Mouse (Mus musculus): ENCODE measurements at regions not wholly inside any gene's neighbourhood (a gene's known extent, or its start where the extent isn't known, plus 50 kb on each side); places are given as distances from the start of the nearest gene placed in this dataset.
A peak's percentile ranks its signal among the peaks of the same experiment; 100 is the strongest.

GRCm38 (mm10) chr2:75341310-75341709 is 317.8 kb upstream of the Hnrnpa3 start (continued):
- no peak for TF ChIP-seq USF1 (IDR thresholded peaks at IDR 0.05; ENCODE audit: low read depth, low read length)
- no peak for TF ChIP-seq ZMIZ1 (IDR thresholded peaks at IDR 0.05; ENCODE audit: low read depth, low read length)
- TF ChIP-seq MAFK (IDR thresholded peaks at IDR 0.05; ENCODE audit: borderline replicate concordance, low read depth, low read length): no peak
- TF ChIP-seq GATA1 (IDR thresholded peaks at IDR 0.05; ENCODE audit: low read depth, low read length): peak; percentile 71
- TF ChIP-seq GABPA (IDR thresholded peaks at IDR 0.05; ENCODE audit: low read depth, low read length): no peak
- TF ChIP-seq SMC3 (IDR thresholded peaks at IDR 0.05; ENCODE audit: low read depth, low read length): no peak
- TF ChIP-seq MYC (IDR thresholded peaks at IDR 0.05; ENCODE audit: low read depth, low read length): no peak
- TF ChIP-seq MYB (IDR thresholded peaks at IDR 0.05; ENCODE audit: low read depth, low read length): no peak
- no peak for TF ChIP-seq ELF1 (IDR thresholded peaks at IDR 0.05; ENCODE audit: low read depth, low read length)
- peak; percentile 70 for TF ChIP-seq TAL1 (IDR thresholded peaks at IDR 0.05; ENCODE audit: low read length)
- TF ChIP-seq ETS1 (IDR thresholded peaks at IDR 0.05; ENCODE audit: low read depth, low read length): peak; percentile 43; the same call in 1 of the 2 replicates
- no peak for TF ChIP-seq SIN3A (IDR thresholded peaks at IDR 0.05; ENCODE audit: low read length)
- no peak for TF ChIP-seq CHD2 (IDR thresholded peaks at IDR 0.05; ENCODE audit: low read length)
- TF ChIP-seq EP300 (IDR thresholded peaks at IDR 0.05; ENCODE audit: low read depth in 1 of 2, low read length in 2 of 2): peak; percentile 75 to 81
- TF ChIP-seq POLR2AphosphoS5 (IDR thresholded peaks at IDR 0.05; ENCODE audit: borderline replicate concordance, low read depth, low read length): no peak
- peak; percentile 84 for TF ChIP-seq RCOR1 (IDR thresholded peaks at IDR 0.05; ENCODE audit: low read depth, low read length)
- no peak for TF ChIP-seq POLR2A (IDR thresholded peaks at IDR 0.05; ENCODE audit: control insufficient read depth in 1 of 2, insufficient read depth in 1 of 2, low read depth in 1 of 2, low read length in 2 of 2, poor library complexity in 1 of 2)

DNA sequence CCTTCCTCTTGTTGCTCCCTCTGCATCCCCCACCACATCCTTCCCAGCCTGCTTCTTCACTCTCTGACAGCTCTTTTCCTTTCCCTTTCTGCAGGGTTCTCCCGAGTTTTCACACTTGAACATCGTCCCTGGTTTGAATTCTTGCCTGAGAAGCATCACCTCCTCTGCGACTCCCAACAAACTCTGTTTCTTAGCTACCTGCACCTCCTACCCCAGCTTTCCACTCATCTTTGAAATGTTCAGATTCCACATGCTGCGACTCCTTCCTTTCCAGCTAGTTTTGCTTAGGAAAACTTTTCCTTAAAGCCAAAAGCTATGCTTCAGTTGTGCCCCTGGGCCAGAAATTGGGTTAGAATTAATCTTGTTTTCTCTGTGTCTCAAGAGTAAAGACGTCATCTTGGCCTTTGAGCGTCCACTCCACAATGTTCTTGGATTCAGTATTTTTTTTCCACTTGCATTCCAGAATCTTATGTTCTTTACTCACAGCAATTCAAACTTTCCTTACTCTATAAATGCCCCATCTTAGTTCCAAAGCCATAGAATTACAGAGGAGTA is 317.3 kb upstream of the Hnrnpa3 start:
- Histone ChIP-seq H3K4me3 (ENCODE audit: control insufficient read depth in 1 of 2, insufficient read depth in 1 of 2, low read depth in 2 of 2, low read length in 2 of 2) (no peak overlapping the region), H3K27ac (ENCODE audit: control insufficient read depth, low read depth, low read length) (no peak overlapping the region), H3K9me3 (replicated peaks; ENCODE audit: insufficient read depth, low read length) (no peaks in the 10 kb centered on the region), H3K4me1 (ENCODE audit: control insufficient read depth in 1 of 2, insufficient read depth in 2 of 2, low read length in 2 of 2) (peaks cover 0 to 2% of the 10 kb centered on the region in 2 experiments; a peak in 1 of 4 replicates), H3K27me3 (ENCODE audit: control insufficient read depth in 1 of 2, insufficient read depth in 2 of 2, low read length in 2 of 2) (peaks cover 3 to 4% of the 10 kb centered on the region in 2 experiments; a peak in 3 of 4 replicates), H3K36me3 (ENCODE audit: control insufficient read depth in 1 of 2, insufficient read depth in 2 of 2, low read length in 2 of 2) (peaks cover 0 to 4% of the 10 kb centered on the region in 2 experiments; a peak in 2 of 4 replicates), H3K9ac (ENCODE audit: control insufficient read depth, low read depth, low read length, poor library complexity, severe bottlenecking) (no peak overlapping the region), H3K79me2 (ENCODE audit: control insufficient read depth, insufficient read depth, low read length, poor library complexity) (no peaks in the 10 kb centered on the region)
- no peak for DNase-seq (ENCODE audit: low read depth, low spot score)
- TF ChIP-seq MAX (IDR thresholded peaks at IDR 0.05; ENCODE audit: low read length): no peak
- no peak for TF ChIP-seq GATA1 (IDR thresholded peaks at IDR 0.05; ENCODE audit: low read depth, low read length)
- TF ChIP-seq TAL1 (IDR thresholded peaks at IDR 0.05; ENCODE audit: low read length): no peak
- no peak for TF ChIP-seq USF1 (IDR thresholded peaks at IDR 0.05; ENCODE audit: low read depth, low read length)
- no peak for TF ChIP-seq RAD21 (IDR thresholded peaks at IDR 0.05; ENCODE audit: low read depth, low read length)
- TF ChIP-seq POLR2A (IDR thresholded peaks at IDR 0.05; ENCODE audit: control insufficient read depth in 1 of 2, insufficient read depth in 1 of 2, low read depth in 1 of 2, low read length in 2 of 2, poor library complexity in 1 of 2): no peak
- TF ChIP-seq ZNF384 (IDR thresholded peaks at IDR 0.05; ENCODE audit: low read depth, low read length): no peak
- TF ChIP-seq EP300 (IDR thresholded peaks at IDR 0.05; ENCODE audit: low read depth in 1 of 2, low read length in 2 of 2): no peak
- no peak for TF ChIP-seq MXI1 (IDR thresholded peaks at IDR 0.05; ENCODE audit: low read depth, low read length)
- TF ChIP-seq POLR2AphosphoS2 (IDR thresholded peaks at IDR 0.05; ENCODE audit: low read length): no peak
- TF ChIP-seq POLR2AphosphoS5 (IDR thresholded peaks at IDR 0.05; ENCODE audit: borderline replicate concordance, low read depth, low read length): no peak

Data from MEL (cell line).